Mouse (Mus musculus) liver, embryonic 14.5 days (tissue): ENCODE results near the gene Cldn13. TPM values are rescaled to one million over a fixed set of nuclear protein-coding genes. Genes with fewer than 3 reads are reported as not detected.
"Not testable (repeated sequence)": the region's sequence is repeated elsewhere in the genome, so short reads cannot be mapped to it uniquely, and the experiment has no call there.

Experiments used
- ATAC-seq: fragments of 200-750 bp; cut with Nextera tagmentation; 2 replicates; pipeline ENCODE4 v1.8.0; 2017; ENCODE audit warnings: moderate number of reproducible peaks, mild to moderate bottlenecking, moderate library complexity; ENCODE audit not compliant: insufficient read depth
- DNase-seq, 3 experiments: peaks; one replicate each; pipeline ENCODE4 v3.0.0-alpha.2; 2012 to 2013; ENCODE audit warnings: low read depth in 3 of 3, low spot score in 3 of 3
- H3K27ac ChIP-seq: fragments of 300-500 bp; sonication (generic); 2 replicates; pipeline ENCODE4 v1.5.1; 2014; ENCODE audit warnings: moderate library complexity, mild to moderate bottlenecking, control low read depth, inconsistent platforms
- H3K27me3 ChIP-seq: fragments of 300-500 bp; sonication (generic); 2 replicates; pipeline ENCODE4 v1.6.1; 2014; ENCODE audit warnings: mild to moderate bottlenecking, low read length, moderate library complexity; ENCODE audit not compliant: control insufficient read depth, insufficient read depth
- H3K36me3 ChIP-seq: fragments of 300-500 bp; sonication (generic); replicated peaks from 2 replicates; pipeline ENCODE4 v1.6.1; 2014; ENCODE audit warnings: low read depth; ENCODE audit not compliant: control insufficient read depth, insufficient read depth
- H3K4me1 ChIP-seq, 2 experiments: fragments of 200-500 bp in 1 of 2; fragments of 300-500 bp in 1 of 2; sonication (generic) in 1 of 2; replicated peaks; 2 replicates each; pipeline ENCODE4 v1.6.1; 2012 to 2014; ENCODE audit warnings: antibody characterized with exemption in 1 of 2, inconsistent platforms in 1 of 2, low read length in 1 of 2; ENCODE audit not compliant: control insufficient read depth in 2 of 2, insufficient read depth in 2 of 2
- H3K4me2 ChIP-seq: fragments of 300-500 bp; sonication (generic); 2 replicates; pipeline ENCODE4 v1.6.1; 2014; ENCODE audit warnings: low read depth, mild to moderate bottlenecking, control low read depth, moderate library complexity
- H3K4me3 ChIP-seq, 2 experiments: fragments of 200-500 bp in 1 of 2; fragments of 300-500 bp in 1 of 2; sonication (generic) in 1 of 2; 2 replicates each; pipeline ENCODE4 v1.5.1; 2012 to 2014; ENCODE audit warnings: low read depth in 2 of 2, low read length in 2 of 2, mild to moderate bottlenecking in 2 of 2, control low read depth in 1 of 2, inconsistent platforms in 1 of 2, moderate library complexity in 1 of 2; ENCODE audit not compliant: insufficient read depth in 1 of 2
- H3K9ac ChIP-seq: fragments of 300-500 bp; sonication (generic); replicated peaks from 2 replicates; pipeline ENCODE4 v1.6.1; 2014; ENCODE audit warnings: mild to moderate bottlenecking, control low read depth, moderate library complexity
- H3K9me3 ChIP-seq: fragments of 300-500 bp; sonication (generic); 2 replicates; pipeline ENCODE4 v1.6.1; 2016; ENCODE audit warnings: low read length, mixed read lengths; ENCODE audit not compliant: control insufficient read depth
- CTCF ChIP-seq: IDR thresholded peaks from 2 replicates; pipeline ENCODE4 v1.5.1; 2016; ENCODE audit warnings: antibody characterized with exemption, low read depth, control low read depth
- EP300 ChIP-seq: IDR thresholded peaks from 2 replicates; pipeline ENCODE4 v1.6.1; 2016; ENCODE audit warnings: antibody characterized with exemption, low read depth
- WGBS: fragments of 180-500 bp; shearing (Covaris S2); extraction: QIAGEN DNeasy Blood & Tissue Kit; methylation state at CpG from one replicate; pipeline ENCODE4 v1.1.7; 2014; ENCODE audit not compliant: insufficient replicate concordance; 5-methylcytosine and 5-hydroxymethylcytosine counted together
- polyA plus RNA-seq, 2 experiments: library from polyadenylated mRNA; depleted of rRNA in 1 of 2; stranded (reverse) in 1 of 2; unstranded in 1 of 2; fragments of >200 nt; fragmentation: Nextera tagmentation in 1 of 2; extraction: Ambion mirVana in 1 of 2; gene quantifications; 2 replicates each; pipeline versions ENCODE4 v1.2.1 to v1.2.3; 2012 to 2014

Cldn13 gene
- polyA plus RNA-seq, 2 experiments: 152 to 296 TPM

DNA sequence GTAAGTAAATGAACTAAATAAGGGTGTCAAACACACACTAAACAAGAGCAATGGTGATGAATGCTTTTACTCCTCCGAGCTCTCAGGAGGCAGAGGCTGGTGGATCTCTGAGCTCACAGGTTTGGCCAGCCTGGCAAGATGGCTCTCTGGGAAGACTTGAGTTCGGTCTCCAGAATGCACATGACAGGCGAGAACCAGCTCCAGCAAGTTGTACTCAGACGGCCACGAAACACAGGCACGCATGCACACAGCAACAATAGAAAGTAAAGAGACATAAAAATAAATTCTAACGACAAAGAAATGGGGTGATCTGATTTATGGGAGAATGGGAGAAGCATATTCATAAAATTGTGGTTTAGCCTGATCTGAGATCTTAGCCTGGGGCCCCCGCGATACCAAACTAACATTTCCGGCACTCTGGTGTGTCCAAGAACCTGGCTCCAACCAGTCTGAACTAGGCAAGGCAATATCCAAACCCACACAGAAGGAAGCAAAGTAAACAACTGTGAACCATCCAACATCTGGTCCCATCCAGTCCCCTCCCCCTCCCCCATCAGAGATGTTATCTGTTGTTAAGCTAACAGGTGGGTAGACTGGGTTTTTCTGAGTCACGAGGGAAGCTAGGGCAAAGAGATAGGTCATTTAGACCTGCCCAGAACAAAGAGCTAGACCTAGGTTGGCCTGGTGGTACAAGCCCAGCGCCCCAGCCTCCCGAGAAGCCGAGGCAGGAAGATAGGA is 26.3 kb upstream of the Cldn13 start:
- DNase-seq (no peak), ATAC-seq (peak; percentile 47)
- Histone ChIP-seq H3K36me3 (no peaks in the 10 kb centered on the region), H3K4me2 (no peak overlapping the region), H3K9me3 (no peaks in the 10 kb centered on the region), H3K4me1 (no peaks in the 10 kb centered on the region), H3K4me3 (no peak overlapping the region), H3K9ac (no peak overlapping the region), H3K27me3 (no peaks in the 10 kb centered on the region), H3K27ac (no peak overlapping the region)
- 66% methylated on average over 14 of the region's 14 CpGs for WGBS
- no peak for TF ChIP-seq CTCF
- TF ChIP-seq EP300: no peak

DNA sequence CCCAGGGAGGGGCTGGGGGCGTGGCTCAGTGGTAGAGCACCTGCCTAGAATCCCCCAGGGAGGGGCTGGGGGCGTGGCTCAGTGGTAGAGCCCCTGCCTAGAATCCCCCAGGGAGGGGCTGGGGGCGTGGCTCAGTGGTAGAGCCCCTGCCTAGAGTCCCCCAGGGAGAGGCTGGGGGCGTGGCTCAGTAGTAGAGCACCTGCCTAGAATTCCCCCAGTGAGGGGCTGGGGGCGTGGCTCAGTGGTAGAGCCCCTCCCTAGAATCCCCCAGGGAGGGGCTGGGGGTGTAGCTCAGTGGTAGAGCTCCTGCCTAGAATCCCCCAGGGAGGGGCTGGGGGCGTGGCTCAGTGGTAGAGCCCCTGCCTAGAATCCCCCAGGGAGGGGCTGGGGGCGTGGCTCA is 24.2 kb upstream of the Cldn13 start:
- H3K9ac ChIP-seq, H3K36me3 ChIP-seq, H3K4me1 ChIP-seq, H3K27me3 ChIP-seq, DNase-seq, ATAC-seq, H3K4me3 ChIP-seq, H3K27ac ChIP-seq, H3K4me2 ChIP-seq, H3K9me3 ChIP-seq: not testable (repeated sequence)
- 71% methylated on average over 3 of the region's 7 CpGs for WGBS

DNA sequence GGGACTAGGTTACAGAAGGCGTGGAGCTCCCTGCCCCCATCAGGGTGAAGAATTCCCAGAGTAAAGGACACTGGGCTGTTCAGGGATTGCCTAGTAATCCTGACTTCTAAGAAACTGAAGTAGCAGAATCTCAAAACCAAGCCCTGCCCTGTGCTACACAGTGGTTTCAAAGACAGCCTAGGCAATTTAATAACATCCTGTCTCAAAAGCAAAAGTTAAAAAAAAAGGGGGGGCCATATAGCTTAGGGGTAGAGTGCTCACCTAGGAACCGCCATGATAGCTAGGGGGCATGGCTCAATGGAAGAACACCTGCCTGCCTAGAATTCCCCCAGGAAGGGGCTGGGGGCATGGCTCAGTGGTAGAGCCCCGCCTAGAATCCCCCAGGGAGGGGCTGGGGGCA is 23.7 kb upstream of the Cldn13 start:
- Histone ChIP-seq H3K9me3 (no peaks in the 10 kb centered on the region), H3K27me3 (no peaks in the 10 kb centered on the region), H3K9ac (no peak overlapping the region), H3K4me2 (no peak overlapping the region), H3K4me3 (no peak overlapping the region), H3K36me3 (no peaks in the 10 kb centered on the region), H3K4me1 (no peaks in the 10 kb centered on the region), H3K27ac (no peak overlapping the region)
- no peak for DNase-seq
- 58% methylated on average over 3 of the region's 3 CpGs for WGBS
- ATAC-seq: no peak
- TF ChIP-seq CTCF (no peak), EP300 (no peak)

DNA sequence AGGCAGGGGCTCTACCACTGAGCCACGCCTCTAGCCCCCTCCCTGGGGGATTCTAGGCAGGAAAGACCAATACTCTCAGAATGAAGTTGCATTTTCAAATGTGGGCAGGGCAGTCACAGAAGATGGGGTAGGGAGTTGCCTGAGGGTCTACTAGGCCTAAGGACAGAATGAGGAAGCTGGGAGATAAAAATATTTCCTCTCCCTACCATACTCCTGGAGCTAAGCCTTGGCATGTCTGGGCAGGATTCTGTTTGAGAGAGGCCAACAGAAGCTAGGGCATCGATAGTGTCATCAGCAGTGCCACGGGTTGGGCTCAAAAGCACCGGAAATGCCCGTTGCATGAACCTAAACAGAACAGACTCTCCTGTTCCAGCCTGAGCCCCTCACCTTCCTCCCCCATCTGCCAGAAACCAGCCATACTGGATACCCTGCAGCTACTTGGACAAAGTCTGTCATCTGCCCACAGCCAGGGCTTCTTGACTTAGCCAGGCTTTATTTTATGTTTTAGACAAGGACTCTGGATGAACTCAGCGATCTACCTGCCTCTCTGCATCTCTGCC is 21.4 kb upstream of the Cldn13 start:
- 58% methylated on average over 6 of the region's 6 CpGs for WGBS

DNA sequence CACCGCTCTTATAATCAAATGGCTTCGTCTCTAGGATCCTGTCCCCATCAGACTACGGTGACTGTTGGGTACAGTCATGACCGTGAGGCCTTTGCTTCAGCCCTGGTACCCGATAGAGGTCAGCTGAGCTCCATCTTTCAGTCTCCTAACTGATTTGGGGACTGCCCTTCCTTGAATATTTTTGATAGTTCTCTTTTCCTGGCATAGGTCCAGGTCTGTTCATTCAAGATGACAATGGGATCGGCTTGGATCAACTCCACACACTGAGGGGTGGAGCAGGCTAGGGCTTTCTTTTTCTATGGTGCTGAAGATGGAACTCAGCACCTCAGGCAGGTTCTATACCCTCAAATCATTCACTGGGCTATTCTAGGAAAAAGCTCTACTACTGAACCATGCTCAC is 20.7 kb upstream of the Cldn13 start:
- Histone ChIP-seq H3K9ac (no peak overlapping the region), H3K4me2 (no peak overlapping the region), H3K27ac (no peak overlapping the region), H3K9me3 (no peaks in the 10 kb centered on the region), H3K36me3 (no peaks in the 10 kb centered on the region; the same call in 1 of the 2 replicates), H3K27me3 (no peaks in the 10 kb centered on the region), H3K4me1 (peaks cover 0 to 6% of the 10 kb centered on the region in 2 experiments; a peak in 1 of 4 replicates), H3K4me3 (no peak overlapping the region)
- TF ChIP-seq CTCF: no peak
- DNase-seq: no peak
- no peak for ATAC-seq
- WGBS: 87% methylated on average over 6 of the region's 6 CpGs

More for the DNA sequence above, 21.4 kb upstream of the Cldn13 start:
- no peak overlapping the region for H3K4me2 ChIP-seq
- no peak overlapping the region for H3K9ac ChIP-seq
- H3K4me1 ChIP-seq: peaks cover 0 to under 1% of the 10 kb centered on the region in 2 experiments; a peak in 1 of 4 replicates
- ATAC-seq: no peak
- H3K36me3 ChIP-seq: no peaks in the 10 kb centered on the region; the same call in 1 of the 2 replicates
- DNase-seq: no peak
- H3K27ac ChIP-seq: no peak overlapping the region
- H3K4me3 ChIP-seq: no peak overlapping the region
- no peaks in the 10 kb centered on the region for H3K9me3 ChIP-seq
- TF ChIP-seq EP300 (no peak), CTCF (no peak)
- no peaks in the 10 kb centered on the region for H3K27me3 ChIP-seq
